Mouse (Mus musculus) forebrain, embryonic 11.5 days (tissue): ENCODE results near the gene Grb10. TPM values are rescaled to one million over a fixed set of nuclear protein-coding genes. Genes with fewer than 3 reads are reported as not detected.

Experiments used
- ATAC-seq: fragments of 200-750 bp; cut with Nextera tagmentation; replicated peaks from 2 replicates; pipeline ENCODE4 v1.8.0; 2017; ENCODE audit warnings: moderate TSS enrichment; ENCODE audit not compliant: low FRiP score
- DNase-seq: peaks from one replicate; pipeline ENCODE4 v3.0.0-alpha.2; 2017; ENCODE audit warnings: low spot score
- H3K27ac ChIP-seq: fragments of 300-500 bp; sonication (generic); 2 replicates; pipeline ENCODE4 v1.5.1; 2014; ENCODE audit warnings: low read depth, low read length
- H3K27me3 ChIP-seq: fragments of 300-500 bp; sonication (generic); 2 replicates; pipeline ENCODE4 v1.6.1; 2014; ENCODE audit warnings: mild to moderate bottlenecking, low read length, mixed read lengths; ENCODE audit not compliant: control insufficient read depth, insufficient read depth
- H3K36me3 ChIP-seq: fragments of 300-500 bp; sonication (generic); 2 replicates; pipeline ENCODE4 v1.6.1; 2014; ENCODE audit warnings: mild to moderate bottlenecking, low read length, moderate library complexity, mixed read lengths; ENCODE audit not compliant: control insufficient read depth, insufficient read depth
- H3K4me1 ChIP-seq: fragments of 300-500 bp; sonication (generic); replicated peaks from 2 replicates; pipeline ENCODE4 v1.6.1; 2014; ENCODE audit warnings: low read length, mixed read lengths; ENCODE audit not compliant: control insufficient read depth, insufficient read depth
- H3K4me2 ChIP-seq: fragments of 300-500 bp; sonication (generic); 2 replicates; pipeline ENCODE4 v1.6.1; 2014; ENCODE audit warnings: low read depth, mild to moderate bottlenecking, low read length, moderate library complexity, mixed read lengths; ENCODE audit not compliant: severe bottlenecking
- H3K4me3 ChIP-seq: fragments of 300-500 bp; sonication (generic); 2 replicates; pipeline ENCODE4 v1.5.1; 2014; ENCODE audit warnings: low read depth, low read length
- H3K9ac ChIP-seq: fragments of 300-500 bp; sonication (generic); 2 replicates; pipeline ENCODE4 v1.6.1; 2014; ENCODE audit warnings: low read length
- H3K9me3 ChIP-seq: fragments of 300-500 bp; sonication (generic); 2 replicates; pipeline ENCODE4 v1.6.1; 2016; ENCODE audit warnings: low read length, mixed read lengths; ENCODE audit not compliant: control insufficient read depth
- WGBS: fragments of 180-500 bp; shearing (Covaris S2); extraction: QIAGEN DNeasy Blood & Tissue Kit; methylation state at CpG from one replicate; pipeline ENCODE4 v1.1.7; 2014; 5-methylcytosine and 5-hydroxymethylcytosine counted together
- polyA plus RNA-seq: library from polyadenylated mRNA; unstranded; fragments of >200 nt; fragmentation: Nextera tagmentation; extraction: Ambion mirVana; gene quantifications from 2 replicates; pipeline ENCODE4 v1.2.1, GENCODE M21; 2014

Grb10 gene
- polyA plus RNA-seq, 1 experiment from 2014 or later, result 158 TPM

GRCm38 (mm10) chr11:12048135-12048534, 9.7 kb upstream of the Grb10 start:
- H3K4me1 ChIP-seq, result no peaks in the 10 kb centered on the region
- H3K9ac ChIP-seq, result no peak overlapping the region
- no peaks in the 10 kb centered on the region for H3K9me3 ChIP-seq
- 60% methylated on average over 1 of the region's 1 CpGs for WGBS
- DNase-seq, result no peak
- no peaks in the 10 kb centered on the region; the same call in 1 of the 2 replicates for H3K27me3 ChIP-seq
- H3K27ac ChIP-seq, result no peak overlapping the region
- H3K4me3 ChIP-seq, result no peak overlapping the region
- no peak overlapping the region for H3K4me2 ChIP-seq
- no peak for ATAC-seq
- no peaks in the 10 kb centered on the region; the same call in 1 of the 2 replicates for H3K36me3 ChIP-seq

DNA sequence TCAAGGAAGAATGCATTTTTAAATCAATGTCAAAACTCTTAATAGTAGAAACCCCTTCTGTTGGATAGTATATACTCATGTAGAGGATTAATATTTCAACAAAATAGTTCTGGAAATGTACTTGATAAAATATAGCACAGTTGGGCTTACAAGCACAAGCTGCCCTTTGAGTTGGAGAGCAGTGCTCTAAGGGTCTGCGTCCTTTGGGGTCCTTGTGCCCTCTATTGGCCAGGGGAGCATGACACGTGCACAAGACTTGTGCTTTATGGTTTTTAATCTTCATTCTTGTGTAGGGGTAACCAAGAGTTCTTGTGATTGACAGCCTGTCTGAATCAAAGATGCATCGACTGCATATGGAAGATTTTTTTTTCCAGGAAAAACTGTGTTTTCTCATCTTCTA, 5.8 kb upstream of the Grb10 start:
- Histone ChIP-seq H3K4me1 (no peaks in the 10 kb centered on the region), H3K36me3 (no peaks in the 10 kb centered on the region; the same call in 1 of the 2 replicates), H3K4me2 (no peak overlapping the region), H3K9ac (no peak overlapping the region), H3K27ac (no peak overlapping the region), H3K27me3 (peaks cover 24% of the 10 kb centered on the region), H3K4me3 (no peak overlapping the region), H3K9me3 (no peaks in the 10 kb centered on the region)
- DNase-seq, result no peak
- WGBS, result 45% methylated on average over 3 of the region's 3 CpGs
- ATAC-seq, result no peak

DNA sequence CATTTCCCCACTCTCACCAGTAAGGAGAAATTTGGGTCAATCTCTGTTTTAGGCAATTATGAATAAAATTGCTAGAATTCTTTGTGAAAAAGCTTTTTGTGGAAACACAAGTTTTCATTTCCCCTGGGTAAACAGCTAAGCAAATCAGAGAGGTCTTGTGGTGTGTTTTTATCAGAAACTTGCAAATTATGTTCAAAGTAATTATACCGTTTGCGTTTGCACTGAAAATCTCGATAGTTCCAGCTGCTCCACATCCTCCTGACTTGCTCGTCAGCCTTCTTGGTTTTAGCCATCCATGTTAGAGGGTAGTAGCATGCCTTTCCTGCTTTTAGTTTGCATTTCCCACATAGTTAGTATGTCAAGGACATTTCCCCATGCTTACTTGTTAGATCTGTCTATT, 3.3 kb upstream of the Grb10 start:
- no peak for ATAC-seq
- H3K4me3 ChIP-seq, result no peak overlapping the region
- no peak for DNase-seq
- H3K4me1 ChIP-seq, result no peaks in the 10 kb centered on the region
- H3K9me3 ChIP-seq, result no peaks in the 10 kb centered on the region
- 77% methylated on average over 4 of the region's 4 CpGs for WGBS
- no peaks in the 10 kb centered on the region; the same call in 1 of the 2 replicates for H3K36me3 ChIP-seq
- H3K9ac ChIP-seq, result no peak overlapping the region
- peaks cover 42% of the 10 kb centered on the region for H3K27me3 ChIP-seq
- no peak overlapping the region for H3K27ac ChIP-seq
- no peak overlapping the region for H3K4me2 ChIP-seq

DNA sequence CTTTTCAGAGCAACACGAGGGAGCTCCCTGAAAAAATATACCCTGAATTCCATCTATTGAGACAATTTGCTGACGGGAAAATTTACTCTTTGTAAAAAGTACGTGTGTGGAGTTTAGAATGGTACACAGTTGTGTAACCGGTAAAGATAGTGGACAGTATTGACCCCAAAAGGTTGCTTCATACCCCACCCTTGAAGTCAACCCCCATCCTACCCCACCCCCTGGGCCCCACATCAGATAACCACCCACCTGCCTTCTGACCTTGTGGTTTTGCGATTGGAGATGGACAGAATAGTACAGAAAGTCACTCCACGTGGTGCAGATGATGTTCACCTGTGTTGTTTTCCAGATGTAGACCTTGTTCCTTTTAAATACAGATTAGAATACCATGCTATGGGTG, 2.9 kb upstream of the Grb10 start:
- Histone ChIP-seq H3K9me3 (no peaks in the 10 kb centered on the region), H3K9ac (no peak overlapping the region), H3K36me3 (no peaks in the 10 kb centered on the region; the same call in 1 of the 2 replicates), H3K4me3 (no peak overlapping the region), H3K27ac (no peak overlapping the region), H3K27me3 (peaks cover 46% of the 10 kb centered on the region), H3K4me2 (no peak overlapping the region), H3K4me1 (no peaks in the 10 kb centered on the region)
- 84% methylated on average over 6 of the region's 6 CpGs for WGBS
- DNase-seq (no peak), ATAC-seq (no peak)

- no peak for DNase-seq
These were observed 1.9 kb upstream of the Grb10 start for GRCm38 (mm10) chr11:12040391-12040790.

DNA sequence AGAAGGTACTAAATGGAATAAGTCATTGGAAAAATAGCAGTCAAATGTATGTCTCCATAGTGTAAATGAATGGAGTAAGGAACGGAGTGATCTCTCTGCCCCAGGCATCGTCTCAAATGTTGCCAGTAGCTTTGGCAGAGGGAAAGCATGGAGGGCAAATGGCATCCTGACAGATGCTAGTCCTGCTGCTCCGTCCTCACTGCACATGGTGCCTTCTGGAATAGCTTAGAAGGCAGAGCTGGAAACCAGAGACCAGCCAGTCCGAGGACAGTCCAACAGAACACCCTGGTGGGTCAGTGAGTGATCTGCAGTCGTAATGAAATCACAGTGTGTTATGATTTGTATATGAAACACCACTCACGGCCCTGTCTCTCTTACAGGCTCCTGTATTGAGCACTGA, 1.3 kb upstream of the Grb10 start:
- H3K36me3 ChIP-seq, result no peaks in the 10 kb centered on the region; the same call in 1 of the 2 replicates
- no peak overlapping the region for H3K9ac ChIP-seq
- H3K9me3 ChIP-seq, result no peaks in the 10 kb centered on the region
- no peaks in the 10 kb centered on the region for H3K4me1 ChIP-seq
- DNase-seq (no peak), ATAC-seq (no peak)
- 60% methylated on average over 6 of the region's 6 CpGs for WGBS
- peaks cover 61% of the 10 kb centered on the region for H3K27me3 ChIP-seq
- no peak overlapping the region for H3K4me3 ChIP-seq
- H3K4me2 ChIP-seq, result no peak overlapping the region
- H3K27ac ChIP-seq, result no peak overlapping the region

More at GRCm38 (mm10) chr11:12040391-12040790, 1.9 kb upstream of the Grb10 start:
- no peak overlapping the region for H3K4me3 ChIP-seq
- H3K9me3 ChIP-seq, result no peaks in the 10 kb centered on the region
- no peak overlapping the region for H3K9ac ChIP-seq
- H3K36me3 ChIP-seq, result no peaks in the 10 kb centered on the region; the same call in 1 of the 2 replicates
- peaks cover 55% of the 10 kb centered on the region for H3K27me3 ChIP-seq
- no peak overlapping the region for H3K4me2 ChIP-seq
- 89% methylated on average over 4 of the region's 4 CpGs for WGBS
- no peak overlapping the region for H3K27ac ChIP-seq
- ATAC-seq, result no peak
- H3K4me1 ChIP-seq, result no peaks in the 10 kb centered on the region

- peak; percentile 72 for DNase-seq
- peak; percentile 57 for ATAC-seq
- Histone ChIP-seq H3K4me3 (no peak overlapping the region), H3K27me3 (peaks cover 66% of the 10 kb centered on the region), H3K9me3 (no peaks in the 10 kb centered on the region), H3K9ac (no peak overlapping the region), H3K27ac (no peak overlapping the region), H3K36me3 (no peaks in the 10 kb centered on the region; the same call in 1 of the 2 replicates), H3K4me2 (no peak overlapping the region), H3K4me1 (no peaks in the 10 kb centered on the region)
- 18% methylated on average over 3 of the region's 3 CpGs for WGBS
These were observed 615 bp upstream of the Grb10 start for GRCm38 (mm10) chr11:12039098-12039497.

DNA sequence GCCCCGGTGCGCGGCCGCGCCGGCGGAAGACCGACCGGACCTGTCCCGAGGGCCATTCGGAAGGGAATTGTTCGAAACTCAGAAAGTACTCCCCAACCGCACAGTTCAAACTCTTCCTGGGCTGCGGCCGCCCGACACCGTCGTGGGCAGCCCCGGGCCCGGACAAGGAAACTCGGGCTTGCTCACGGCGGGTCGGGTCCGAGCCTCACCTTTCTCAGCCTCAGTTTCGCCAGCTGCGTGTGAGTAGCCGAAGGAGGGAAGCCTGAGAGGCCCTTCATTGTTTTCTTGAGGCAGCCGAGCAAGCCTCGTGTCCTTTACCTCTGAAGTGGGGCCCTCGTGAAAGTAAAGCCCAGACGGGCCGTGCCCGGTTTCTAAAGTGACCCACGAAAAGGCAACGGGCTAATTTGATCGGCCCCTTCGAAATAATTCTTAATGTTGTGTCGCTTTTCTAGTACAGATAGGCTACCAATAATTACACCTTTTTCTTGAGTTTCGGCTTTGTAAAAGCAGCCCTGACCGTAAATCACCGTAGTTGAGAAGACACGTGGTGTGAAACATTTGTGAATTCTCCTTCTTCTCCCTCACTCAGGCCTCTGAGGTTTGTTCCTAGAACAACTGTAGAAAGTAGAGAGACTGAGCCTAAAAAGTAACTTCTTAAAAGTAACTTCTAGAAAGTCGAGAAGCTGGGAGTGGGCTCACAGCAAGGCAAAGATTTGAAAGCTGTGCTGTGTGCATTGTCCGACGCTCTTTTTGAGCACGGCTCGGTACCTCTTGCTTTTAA, 604 bp downstream of the Grb10 start:
- Histone ChIP-seq H3K4me2 (peak overlapping the region; percentile 51), H3K4me3 (peak overlapping the region; percentile 66), H3K27ac (peak overlapping the region; percentile 81), H3K4me1 (no peaks in the 10 kb centered on the region; the same call in 1 of the 2 replicates), H3K9me3 (no peaks in the 10 kb centered on the region), H3K36me3 (no peaks in the 10 kb centered on the region; the same call in 1 of the 2 replicates), H3K9ac (peak overlapping the region; percentile 90), H3K27me3 (peaks cover 75% of the 10 kb centered on the region)
- 4% methylated on average over 48 of the region's 48 CpGs for WGBS
- DNase-seq, result no peak
- ATAC-seq, result no peak; the same call in 1 of the 2 replicates
